Mouse (Mus musculus): Measurements from ENCODE around the gene Dpagt1.
"Not testable (repeated sequence)": the region's sequence is repeated elsewhere in the genome, so short reads cannot be mapped to it uniquely, and the experiment has no call there.

The Dpagt1 gene

DNA sequence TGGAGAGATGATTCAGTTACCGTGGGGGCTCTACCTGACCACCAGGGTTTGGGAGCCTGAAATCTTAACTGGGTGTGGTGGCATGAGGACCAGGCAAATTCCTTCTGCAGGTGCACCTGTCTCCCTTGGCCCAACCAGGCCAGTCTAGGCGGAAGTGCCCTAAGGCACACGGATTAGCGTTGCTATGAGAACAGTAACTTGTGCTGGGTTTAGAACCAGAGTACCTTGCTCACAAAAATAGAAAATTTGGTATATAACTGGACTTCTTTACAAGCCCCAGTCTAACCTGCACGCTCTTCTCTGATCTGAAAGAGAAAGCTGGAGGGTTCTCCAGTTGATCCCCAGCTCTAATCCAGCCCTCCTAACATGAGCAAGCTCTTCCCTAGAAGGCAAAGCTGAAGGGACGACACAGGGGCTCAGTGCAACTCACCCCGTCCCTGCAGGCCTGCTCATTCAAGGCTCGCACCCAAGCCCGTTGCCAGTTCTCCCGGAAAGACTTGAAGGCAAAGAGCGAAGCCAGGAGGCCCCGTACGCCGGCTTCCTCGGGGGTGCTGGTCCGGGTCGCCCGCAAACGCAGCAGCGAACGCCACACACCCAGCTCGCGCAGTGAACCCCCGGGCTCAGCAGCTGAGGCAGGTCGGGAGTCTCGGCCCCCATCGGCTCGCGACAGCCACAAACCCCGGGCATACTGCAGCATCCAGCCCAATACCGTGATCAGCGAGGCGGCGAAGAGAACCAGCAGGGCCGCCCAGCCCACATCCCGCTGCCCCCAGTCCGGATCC is 6.5 kb upstream of the Dpagt1 start:
- DNase-seq: peak in 1 of 2 experiments; percentile 37

DNA sequence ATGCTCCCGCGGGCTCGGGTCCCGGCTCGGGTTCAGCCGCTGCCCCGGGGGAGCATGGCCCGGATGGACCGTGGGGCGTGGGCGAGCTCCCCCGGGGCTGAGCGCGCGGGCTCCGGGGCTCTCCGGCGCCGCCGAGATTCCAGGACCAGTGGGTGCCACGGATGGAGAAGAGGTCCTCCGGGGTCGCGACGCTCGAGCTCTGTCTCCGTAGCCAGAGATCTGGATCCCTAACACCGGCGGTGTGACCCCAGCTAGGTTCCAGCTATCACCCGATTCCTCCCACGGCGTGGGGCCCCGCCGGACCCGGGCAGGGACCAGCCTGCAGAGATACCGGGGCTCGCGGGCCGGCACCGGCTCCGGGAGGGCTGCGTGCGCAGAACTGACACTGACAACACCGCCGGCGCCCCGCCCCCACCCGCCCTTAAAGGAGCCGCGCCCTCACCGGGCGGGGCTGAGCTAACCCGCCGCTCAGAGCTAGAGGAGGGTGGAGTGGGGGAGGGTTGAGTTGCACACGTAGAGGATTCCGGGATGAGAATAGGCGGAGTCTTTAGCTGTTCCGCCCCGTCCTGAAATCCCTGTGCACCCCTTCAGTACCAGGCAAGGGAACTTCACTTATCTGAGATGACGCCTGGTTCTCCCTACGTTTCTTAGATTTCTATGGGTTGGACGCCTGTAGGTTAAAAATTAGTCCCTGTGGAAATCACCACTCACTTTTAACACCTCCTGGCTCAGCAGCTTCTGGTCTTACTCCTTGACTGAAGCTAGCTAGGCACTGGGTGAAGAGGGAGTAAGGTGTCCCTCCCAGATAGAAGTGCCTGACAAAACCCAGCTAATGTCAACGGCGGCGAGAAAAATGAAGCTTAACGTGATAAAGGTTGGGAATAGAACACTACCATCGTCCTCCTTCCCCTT is 5.7 kb upstream of the Dpagt1 start, which contains the start of gene C2cd2l:
Gene C2cd2l (minus strand): TSS at position 399 of the 912 bp plus-strand sequence.
- peak; percentile 89 to 97 for DNase-seq

DNA sequence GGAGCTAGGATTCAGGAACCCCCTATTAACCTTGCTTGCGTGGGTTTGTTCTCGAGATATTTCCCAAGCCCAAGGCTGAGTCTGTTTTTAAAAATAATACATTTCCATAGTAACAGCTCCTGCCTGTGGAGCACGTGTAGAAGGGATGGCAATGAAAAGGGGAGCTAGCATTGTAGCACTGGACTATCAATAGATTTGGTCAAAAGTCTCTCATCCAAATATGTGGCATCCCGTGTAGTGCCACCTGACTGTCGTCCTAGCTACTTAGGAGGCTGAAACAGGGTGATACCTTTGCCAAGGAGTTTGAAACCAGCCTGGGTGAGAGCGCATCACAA is 5.1 kb upstream of the Dpagt1 start:
- DNase-seq: no peak

DNA sequence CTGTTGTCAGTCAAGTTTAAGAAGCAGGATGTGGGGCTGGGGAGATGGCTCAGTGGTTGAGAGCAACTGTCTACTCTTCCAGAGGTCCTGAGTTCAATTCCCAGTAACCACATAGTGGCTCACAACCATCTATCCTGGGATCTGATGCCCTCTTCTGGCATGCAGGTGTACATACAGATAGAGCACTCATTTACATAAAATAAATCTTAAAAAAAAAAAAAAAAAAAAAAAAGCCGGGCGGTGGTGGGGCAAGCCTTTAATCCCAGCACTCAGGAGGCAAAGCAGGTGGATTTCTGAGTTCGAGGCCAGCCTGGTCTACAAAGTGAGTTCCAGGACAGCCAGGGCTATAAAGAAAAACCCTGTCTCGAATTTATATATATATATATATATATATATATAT is 2.2 kb upstream of the Dpagt1 start:
- DNase-seq: not testable (repeated sequence)

DNA sequence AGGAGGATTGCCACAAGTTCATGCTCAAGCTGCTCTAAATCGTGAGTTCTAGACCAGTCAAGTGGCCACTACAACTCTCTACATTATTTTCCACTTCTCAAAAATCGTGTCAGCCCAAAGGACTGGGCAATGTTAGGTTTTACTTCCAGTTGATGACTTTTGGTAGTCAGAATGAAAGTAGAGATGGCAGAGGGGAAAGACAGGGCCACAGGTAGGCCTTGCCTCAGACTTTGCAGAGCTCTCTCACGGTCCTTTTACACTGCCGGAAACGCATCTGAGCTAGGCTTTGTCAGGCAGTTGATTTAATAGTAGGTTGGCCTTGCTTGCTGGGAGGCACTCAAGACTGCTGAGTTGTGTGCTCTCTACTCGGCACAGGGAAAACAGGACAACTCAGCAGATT is 1.7 kb upstream of the Dpagt1 start:
- no peak for DNase-seq

DNA sequence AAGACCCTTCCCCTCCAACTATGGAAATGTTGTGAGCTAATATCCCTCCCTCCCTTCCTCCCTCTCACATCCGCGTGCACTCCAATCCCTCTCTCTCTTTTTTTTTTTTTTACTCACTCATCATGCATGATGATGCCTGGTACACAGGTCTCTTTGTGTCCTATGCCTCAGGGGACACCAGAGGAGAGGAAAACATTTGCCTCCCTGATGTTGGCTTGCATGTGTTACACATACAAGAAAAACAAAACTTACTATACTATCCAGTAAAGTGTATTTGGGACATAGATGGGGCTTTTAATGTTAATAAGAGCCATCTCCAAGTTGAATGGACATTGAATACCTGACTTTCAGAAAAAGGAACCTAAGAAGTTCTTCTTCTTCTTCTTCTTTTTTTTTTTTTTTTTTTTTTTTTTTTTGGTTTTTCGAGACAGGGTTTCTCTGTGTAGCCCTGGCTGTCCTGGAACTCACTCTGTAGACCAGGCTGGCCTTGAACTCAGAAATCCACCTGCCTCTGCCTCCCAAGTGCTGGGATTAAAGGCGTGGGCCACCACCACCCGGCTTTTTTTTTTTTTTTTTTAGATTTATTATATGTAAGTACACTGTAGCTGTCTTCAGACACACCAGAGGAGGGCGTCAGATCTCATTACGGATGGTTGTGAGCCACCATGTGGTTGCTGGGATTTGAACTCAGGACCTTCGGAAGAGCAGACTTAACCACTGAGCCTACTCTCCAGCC is 619 bp upstream of the Dpagt1 start:
- not testable (repeated sequence) for DNase-seq

DNA sequence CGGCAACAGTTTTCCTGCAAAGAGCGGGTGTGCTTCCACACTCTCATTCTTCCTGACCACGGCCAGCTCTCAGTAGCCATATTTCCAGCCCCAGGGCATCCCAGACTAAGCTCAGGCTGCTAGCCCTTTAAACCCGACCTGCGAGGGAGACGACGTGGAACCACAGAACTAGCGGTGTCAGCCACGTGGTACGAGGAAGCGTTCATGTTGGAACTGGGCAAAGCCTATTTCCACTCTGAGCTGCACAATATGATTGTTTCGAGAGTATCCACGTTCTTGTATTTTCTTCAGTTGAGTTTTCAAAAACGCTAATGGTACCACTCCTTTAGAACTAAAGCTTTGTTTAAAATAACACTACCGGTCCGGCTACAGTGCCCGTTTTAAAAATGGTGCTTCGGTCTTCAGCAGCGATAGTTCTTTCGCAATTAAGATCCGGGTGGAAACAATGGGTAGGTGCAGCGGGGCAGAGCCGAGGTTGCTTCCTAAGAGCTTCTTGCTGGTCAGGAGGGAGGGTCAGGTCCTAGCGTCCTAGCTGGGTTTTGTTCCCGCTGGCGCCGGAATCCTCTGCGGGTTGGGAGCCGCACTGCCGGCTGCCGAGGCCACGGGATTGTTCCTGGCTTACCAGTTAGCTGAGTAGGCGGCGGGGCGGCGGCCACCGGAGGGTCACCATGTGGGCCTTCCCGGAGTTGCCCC is 698 bp downstream of the Dpagt1 start:
- peak; percentile 83 to 92 for DNase-seq

DNA sequence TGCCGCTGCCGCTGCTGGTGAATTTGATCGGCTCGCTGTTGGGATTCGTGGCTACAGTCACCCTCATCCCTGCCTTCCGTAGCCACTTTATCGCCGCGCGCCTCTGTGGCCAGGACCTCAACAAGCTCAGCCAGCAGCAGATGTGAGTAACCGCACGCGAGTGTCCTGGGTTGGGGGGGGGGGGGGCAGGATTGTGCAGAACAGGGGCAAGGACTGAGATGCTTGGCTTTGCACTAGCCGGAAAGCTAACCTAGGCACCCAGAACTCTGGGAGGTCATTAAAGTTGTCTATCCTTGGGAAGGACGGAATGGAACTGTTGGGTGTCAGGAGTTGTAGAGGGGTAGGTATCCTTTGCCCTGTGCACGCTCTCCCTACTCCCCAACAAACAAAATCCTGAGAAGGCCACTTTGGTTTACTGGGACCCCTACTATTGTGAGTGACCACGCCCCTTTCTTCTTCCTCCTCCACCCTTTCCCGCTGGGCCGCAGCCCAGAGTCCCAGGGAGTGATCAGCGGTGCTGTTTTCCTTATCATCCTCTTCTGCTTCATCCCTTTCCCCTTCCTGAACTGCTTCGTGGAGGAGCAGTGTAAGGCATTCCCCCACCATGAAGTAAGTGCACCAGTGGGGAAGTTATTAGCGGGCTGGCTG is 1.4 kb downstream of the Dpagt1 start:
- DNase-seq: peak in 1 of 2 experiments; percentile 33

DNA sequence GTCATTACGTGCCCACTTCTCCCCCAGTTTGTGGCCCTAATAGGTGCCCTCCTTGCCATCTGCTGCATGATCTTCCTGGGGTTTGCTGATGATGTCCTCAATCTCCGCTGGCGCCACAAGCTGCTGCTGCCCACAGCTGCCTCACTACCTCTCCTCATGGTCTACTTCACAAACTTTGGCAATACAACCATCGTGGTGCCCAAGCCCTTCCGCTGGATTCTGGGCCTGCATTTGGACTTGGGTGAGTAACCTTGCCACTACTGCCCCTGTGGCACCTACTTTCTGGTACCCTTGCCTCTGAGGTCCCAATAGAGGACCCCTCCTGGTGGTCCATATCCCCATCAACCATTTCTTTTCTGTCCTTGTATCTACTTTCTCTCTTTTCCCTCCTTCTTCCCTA is 2.1 kb downstream of the Dpagt1 start:
- DNase-seq: no peak

DNA sequence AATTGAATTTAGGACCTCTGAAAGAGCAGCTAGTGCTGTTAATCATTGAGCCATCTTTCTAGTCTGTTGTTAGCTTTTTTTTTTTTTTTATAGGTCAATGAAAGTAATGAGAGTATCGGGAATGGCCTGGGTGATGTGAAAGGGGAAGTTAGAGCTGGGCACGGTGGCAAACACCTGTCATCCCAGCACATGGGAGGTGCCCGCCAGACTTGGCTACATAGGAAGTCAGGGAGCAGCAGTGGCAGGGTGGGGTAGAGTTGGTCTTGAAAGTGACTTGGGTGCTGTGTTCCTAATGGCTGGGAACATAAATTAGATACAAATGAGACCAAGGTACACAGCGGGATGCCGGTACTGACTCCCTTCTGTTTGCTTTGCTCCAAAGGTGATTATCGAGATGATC is 4.9 kb downstream of the Dpagt1 start:
- no peak for DNase-seq

DNA sequence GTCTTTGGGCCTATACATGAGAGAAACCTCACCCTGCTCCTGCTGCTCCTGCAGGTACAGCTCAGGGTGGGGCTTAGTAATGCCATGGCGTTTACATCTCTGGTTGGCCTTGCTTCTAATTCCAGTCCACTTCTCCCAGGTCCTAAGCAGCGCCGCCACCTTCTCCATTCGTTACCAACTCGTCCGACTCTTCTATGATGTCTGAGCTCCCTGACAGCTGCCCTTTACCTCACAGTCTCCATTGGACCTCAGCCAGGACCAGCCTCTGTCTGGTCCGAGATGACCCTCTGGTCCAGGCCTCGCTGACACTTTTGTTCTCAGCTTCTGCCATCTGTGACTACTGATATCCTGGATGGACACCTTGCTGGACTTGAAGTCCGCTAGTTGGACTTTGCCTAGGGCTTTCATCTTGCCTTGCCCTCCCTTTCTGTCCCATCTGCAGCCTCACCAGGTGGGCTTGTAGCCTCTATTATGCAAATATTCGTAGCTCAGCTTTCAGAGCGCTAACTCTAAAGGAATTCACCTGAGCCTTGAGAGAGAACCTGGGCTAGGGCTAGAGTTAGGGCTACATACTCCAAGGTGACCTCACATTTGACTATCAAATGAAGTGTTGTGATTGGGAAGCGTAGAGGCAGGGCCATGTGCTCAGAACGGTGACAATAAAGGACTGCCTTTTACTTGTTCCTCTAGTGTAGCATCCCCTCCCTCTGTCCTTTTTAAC is 7.3 kb downstream of the Dpagt1 start:
- no peak for DNase-seq

DNA sequence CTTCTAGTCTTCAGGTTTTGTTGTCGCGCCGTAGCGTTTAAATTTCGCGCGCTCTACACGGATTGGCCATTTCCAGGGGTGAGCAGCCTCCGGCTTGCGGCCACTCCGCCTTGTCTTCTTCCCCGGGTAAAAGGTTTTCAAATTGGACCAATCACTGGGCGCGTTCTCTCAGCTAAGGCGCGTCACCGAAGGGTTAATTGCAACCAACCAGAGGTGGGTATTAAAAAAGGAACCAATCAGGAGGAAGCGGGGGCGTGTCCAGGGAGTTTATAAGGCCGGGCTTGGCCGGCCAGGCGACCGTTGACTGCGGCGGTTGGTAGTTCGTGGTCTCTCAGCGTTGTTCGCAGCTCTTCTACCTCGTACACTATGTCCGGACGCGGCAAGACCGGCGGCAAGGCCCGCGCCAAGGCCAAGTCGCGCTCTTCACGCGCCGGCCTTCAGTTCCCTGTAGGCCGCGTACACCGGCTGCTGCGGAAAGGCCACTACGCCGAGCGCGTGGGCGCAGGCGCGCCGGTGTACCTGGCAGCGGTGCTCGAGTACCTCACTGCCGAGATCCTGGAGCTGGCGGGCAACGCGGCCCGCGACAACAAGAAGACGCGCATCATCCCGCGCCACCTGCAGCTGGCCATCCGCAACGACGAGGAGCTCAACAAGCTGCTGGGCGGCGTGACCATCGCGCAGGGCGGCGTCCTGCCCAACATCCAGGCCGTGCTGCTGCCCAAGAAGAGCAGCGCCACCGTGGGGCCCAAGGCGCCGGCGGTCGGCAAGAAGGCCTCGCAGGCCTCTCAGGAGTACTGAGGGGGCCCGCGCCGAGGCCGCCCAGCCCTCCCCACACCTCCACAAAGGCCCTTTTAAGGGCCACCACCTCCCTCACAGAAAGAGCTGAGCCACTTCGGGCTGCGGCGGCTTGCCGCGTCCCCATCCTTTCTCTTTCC is 8.8 kb downstream of the Dpagt1 start, which contains the start of gene H2afx:
Gene H2afx (plus strand): TSS at position 299 of the 935 bp plus-strand sequence.
- DNase-seq: peak; percentile 96 to 100

DNA sequence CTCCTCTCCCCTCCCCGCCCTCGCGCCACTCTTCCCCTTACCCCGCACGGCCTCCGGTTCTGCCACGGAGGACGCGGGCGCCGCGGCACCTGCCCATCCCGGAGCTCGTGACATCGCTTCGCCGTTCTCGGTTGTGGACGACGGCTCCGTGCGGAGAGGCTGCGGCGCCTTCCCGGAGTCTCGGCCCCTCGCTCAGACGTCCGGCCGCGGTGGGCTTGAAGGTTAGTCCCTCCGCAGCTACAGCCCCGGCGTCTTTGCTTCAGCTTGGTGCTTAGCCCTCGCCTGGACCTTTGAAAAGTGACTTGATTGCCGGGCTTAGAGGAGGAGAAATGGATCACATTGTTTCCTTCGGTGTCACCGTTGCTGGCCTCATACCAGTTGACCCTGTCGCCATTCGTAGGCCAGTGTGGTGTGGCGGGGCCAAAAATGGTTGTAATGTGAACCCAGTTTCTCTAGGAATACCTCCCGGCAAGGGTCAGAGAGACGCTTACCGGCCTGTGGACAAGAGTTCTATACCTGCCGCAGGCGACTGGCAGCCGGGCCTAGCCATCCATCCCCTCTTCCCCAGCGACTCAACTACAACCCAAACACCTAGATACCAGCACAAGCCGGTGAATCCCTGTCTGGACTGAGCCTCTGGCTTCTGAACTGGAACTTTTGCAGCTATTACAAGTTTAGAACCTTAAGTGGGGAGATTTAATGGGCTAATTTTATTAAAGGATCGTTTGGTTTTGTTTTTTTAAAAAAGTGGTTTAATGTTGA is 9.7 kb downstream of the Dpagt1 start:
- peak in 1 of 2 experiments; percentile 36 for DNase-seq

DNA sequence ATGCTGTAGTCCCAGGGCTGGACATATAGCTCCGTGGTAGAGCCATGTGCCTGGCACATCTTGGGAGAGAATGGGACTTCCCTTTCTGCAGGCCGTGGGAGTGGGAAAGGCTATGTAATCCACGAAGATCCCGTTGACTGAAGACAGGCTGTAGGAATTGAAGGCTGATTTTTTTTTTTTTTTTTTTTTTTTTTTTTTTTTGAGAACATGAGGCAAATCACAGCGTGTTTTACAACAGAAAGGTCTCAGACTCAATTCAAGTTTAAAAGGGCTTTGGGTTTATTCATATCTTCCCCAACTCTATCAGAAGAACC is 10.2 kb downstream of the Dpagt1 start:
- DNase-seq: no peak

DNA sequence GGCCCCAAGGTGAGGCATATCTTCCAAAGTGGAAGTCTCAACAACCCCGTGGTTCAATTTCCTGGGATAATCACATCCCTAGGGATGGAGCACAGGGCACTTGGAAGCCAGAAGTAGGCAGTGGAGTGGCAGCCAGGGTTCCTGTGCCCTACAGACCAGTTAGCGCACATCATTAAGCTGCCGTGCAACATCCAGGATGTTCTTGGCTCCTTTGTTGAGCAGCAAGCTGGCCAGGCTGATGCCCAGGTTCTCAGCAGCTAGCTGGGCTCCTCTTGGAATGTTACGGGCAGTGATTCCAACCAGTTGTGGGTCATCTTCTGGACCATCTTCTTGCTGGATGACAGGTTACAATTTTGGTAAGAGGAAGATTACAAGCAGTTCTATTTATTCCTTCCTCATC is 10.7 kb downstream of the Dpagt1 start:
- DNase-seq: not testable (repeated sequence)

DNA sequence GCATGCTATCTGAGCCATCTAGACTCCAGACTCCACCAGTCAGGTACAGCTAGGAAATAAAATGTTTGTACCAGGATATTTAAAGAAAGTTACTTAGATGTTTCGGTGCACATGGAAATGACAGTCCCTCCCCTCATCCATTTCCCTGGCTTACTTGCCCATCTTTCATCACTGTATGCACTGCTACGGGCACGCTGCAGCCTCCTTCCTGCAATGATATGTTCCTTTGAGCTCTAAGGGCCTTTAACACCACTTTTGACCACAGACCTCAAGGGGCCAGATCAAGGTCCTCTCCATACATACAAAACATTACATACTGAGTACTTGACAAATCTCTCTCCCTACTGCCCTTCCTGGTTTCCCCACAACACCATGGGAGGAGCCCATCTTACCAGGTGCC is 11.1 kb downstream of the Dpagt1 start:
- no peak for DNase-seq

DNA sequence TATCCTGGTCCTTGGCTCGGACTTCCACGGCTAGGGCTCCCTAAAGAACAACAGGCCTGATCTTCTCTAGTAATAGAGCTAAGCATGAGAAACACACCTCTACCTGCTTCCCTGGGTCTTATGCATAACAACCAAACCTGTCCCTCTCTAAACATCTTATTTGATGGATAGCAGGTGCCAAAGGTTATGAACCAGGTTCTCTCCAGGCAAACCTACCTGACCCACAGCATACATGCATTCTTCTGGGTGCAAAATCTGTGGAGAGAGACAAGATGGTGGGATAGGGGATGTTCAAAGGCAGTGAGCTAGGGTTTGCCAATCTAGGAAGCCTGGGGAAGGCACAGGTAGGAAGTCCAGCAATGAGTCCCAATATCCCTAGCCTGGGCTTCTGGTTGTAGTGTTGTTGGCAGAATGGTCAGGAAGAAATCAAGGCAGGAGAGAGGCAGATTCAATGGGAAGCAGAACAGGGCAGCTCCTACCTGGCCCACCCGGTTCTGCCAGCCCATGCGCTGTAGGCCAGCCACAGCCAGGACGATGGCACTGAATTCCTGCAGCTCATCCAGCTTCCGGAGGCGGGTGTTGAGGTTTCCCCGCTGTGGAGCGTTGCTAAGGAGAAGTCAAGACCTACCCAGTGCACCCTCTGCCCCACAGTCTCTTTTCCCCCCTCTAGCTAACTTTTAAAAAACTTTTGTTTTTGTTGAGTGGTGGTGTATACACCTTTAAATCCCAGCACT is 11.8 kb downstream of the Dpagt1 start:
- no peak for DNase-seq

DNA sequence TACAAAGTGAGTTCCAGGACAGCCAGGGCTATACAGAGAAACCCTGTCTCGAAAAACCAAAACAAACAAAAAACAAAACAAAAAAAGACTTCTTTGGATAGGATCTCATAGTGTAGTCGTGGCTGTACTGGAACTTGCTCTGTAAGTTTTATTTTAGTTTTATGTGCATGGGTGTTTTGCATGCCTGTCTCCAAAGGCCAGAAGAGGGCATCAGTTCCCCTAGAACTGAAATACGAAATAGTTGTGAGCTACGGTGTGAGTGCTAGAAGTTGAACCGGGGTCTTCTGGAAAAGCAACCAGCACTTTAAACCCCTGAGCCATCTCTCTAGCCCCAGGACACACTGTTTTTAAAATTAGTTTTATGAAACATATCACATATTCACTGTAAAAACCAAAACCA is 12.8 kb downstream of the Dpagt1 start:
- DNase-seq: no peak

DNA sequence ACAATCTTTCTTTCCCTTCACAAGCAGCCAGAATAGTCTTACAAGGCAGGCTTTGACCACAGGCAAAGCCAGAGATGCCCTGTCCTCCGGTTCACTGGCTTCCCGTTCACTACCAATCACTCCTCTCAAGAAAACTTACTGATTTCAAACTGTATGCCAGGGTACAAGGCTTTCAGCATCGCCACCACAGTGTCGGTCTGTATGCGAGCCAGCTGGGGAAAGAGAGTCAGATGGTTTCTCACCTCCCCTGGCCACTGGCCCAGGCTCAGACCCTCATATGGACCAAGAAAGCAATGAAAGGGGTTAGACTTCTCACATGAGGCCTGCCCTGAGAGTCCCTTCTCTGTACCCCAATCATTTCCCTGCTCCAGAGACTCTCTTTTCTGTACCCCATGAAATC is 15.7 kb downstream of the Dpagt1 start:
- no peak for DNase-seq

Data from cerebellum, adult 18-20 months (tissue).